Mouse (Mus musculus) heart, postnatal 25 days (tissue): ENCODE measurements around the gene Pglyrp1. TPM values are rescaled to one million over a fixed set of nuclear protein-coding genes. Genes with fewer than 3 reads are reported as not detected.
"Not testable (repeated sequence)": the region's sequence is repeated elsewhere in the genome, so short reads cannot be mapped to it uniquely, and the experiment has no call there.

ENCODE experiments used
- DNase-seq: peaks from one replicate; pipeline ENCODE4 v3.0.0; 2022; ENCODE audit warnings: low spot score
- intact Hi-C: fragments of 180-260 bp; cut with DNase I; formaldehyde crosslinking; loops from one replicate; pipeline ENCODE4 v1.15.1; 2025
- total RNA-seq, 2 experiments: library from RNA; stranded (reverse); gene quantifications; 2 replicates each; pipeline ENCODE4 v1.2.3; 2021

Pglyrp1 gene
- total RNA-seq: 1 to 10 TPM; 1.2 to 1.7 TPM

DNA sequence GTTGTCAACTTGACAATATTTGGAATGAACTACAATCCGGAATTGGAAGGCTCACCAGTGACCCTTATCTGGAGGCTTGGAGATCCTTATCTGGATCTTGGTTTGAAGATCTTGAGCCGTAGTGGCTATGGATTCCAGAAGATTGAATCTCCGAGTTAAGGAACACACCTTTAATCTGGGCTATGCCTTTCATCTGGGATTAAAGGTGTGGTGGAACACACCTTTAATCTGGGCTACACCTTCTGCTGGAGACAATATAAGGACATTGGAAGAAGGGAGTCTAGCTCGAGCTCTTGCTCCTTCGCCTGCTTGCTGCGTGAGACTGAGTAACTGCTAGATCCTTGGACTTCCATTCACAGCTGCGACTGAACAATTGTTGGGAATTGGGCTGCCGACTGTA is at the start of gene Pglyrp1:
Pglyrp1 (plus strand) TSS at position 301 of the 400 bp plus-strand sequence.
- intact Hi-C loops, DNase-seq: not testable (repeated sequence)

DNA sequence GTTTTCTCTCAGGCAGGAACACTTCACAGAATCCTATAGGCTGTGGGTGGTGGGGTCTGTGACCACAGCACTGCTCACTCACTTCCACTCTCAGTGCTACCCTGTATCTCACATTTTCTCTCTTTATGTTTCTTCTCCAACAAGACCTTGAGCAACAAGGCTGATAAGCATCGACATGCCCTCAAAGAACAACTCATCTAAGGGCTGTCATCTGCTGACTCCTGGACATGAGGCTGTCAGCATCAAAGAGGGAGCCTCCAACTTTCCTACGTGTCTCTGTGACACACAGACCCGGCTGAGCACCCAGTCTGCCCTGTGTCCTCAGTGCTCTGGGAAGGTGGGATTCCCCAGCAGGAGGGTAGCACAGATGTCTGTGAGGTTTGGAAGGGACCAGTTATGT is 49.6 kb upstream of the Pglyrp1 start, which contains the start of gene Psg17:
Psg17 (minus strand) TSS at position 101 of the 400 bp plus-strand sequence.
- intact Hi-C loops: no loop called here
- no peak for DNase-seq

DNA sequence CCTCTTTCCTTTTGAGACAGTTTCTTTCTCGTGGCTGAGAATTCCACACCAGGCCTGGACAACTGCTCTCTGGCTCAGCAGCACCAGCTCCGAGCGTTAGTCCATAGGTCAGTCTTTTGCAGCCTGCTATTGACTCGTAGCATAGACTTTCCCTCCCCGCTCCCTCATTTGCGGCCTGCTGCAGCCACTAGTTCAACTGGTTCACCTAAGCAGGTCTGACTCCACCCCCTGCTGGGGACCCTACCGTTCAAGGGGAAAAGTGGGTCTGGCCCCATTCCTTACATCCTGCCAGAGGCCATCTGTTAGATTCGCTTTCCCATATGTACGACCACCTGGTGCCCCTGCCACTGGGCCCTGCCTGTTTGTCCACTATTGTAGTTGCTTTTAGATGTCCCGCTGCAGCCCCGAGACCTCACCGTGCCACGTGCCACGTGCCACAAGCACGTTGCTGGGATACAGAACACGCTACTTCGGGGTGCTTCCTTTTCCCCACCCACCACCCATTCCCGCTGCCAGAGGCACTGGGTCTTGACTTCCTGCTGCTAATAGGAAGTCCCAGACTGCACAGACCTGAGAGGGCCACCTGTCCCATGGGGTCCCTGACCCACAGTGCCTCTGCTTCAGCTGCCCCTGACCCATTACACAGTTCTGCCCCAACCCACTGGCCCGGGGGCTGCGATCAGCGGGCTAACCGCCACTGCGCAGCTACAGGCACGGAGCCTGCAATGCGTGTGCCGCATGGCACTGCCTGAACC is 43.2 kb upstream of the Pglyrp1 start:
- no peak for DNase-seq
- intact Hi-C loops: loop anchor here (5.0 kb wide), 1 partner anchor 76 kb away; no protein-coding TSS in a partner anchor

DNA sequence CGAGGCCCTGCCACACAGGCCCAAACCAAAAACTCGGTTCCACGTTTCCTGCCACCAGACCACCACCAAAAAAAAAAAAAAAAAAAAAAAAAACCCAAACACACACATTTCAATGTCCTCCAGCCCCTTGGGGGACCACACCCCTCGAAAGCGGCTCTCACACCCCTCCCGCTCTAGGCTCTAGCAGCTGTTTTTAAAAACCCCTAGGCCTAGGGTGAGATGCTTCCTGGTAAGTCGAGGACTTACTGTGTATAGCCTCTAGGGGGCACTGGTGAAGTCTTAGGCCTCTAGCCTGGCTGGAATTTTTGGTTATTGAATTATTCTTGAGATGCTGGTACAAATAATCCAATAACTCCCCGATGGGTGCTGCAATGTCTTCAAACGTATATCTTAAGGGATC is 42.5 kb upstream of the Pglyrp1 start:
- intact Hi-C loops: loop anchor here (5.0 kb wide), 1 partner anchor 76 kb away; no protein-coding TSS in a partner anchor
- no peak for DNase-seq

DNA sequence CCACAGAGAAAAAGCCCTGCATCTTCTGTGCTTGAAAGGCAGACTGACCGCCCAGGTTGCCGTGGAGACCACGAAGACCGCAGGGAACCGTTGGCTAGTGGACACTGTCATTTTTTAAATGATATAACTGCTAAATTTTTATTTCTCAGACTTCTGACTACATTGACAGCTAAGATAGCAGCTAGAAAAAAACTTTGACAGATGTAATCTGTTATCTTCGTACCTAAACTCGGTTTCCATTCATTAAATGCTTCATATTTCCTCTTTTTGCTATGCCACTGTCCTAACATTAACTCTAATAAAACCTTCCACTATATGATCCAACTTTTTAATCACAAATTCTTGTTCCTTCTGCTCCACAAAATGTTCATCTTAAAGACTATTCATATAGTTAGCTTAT is 41.6 kb upstream of the Pglyrp1 start:
- DNase-seq: no peak
- intact Hi-C loops: loop anchor here (5.0 kb wide), 1 partner anchor 77 kb away; no protein-coding TSS in a partner anchor

GRCm38 (mm10) chr7:18832298-18832697 is 38.8 kb upstream of the Pglyrp1 start:
- no peak for DNase-seq
- intact Hi-C loops: loop anchor here (2.0 kb wide), 1 partner anchor 41 kb away; no protein-coding TSS in a partner anchor

DNA sequence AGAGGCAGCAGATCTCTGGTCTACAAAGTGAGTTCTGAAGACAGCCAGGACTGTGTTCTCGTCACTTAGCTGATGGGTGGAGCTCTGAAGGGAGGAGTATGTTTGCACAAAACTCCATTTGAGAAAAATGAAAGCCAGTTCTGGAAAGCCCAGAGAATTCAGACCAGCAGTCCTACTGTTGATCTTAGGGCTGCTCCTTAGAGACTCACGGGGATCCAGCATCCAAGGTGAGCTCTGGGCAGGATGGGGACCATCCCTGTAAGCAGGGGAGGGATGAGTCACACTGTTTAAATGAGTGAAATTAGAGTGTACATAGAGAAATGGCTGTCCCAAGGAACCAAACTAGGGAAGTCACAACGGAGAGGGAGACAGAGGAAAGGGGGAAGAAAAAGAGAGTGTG is 31.3 kb upstream of the Pglyrp1 start, which contains the start of gene Mill2:
Mill2 (plus strand) TSS at position 102 of the 400 bp plus-strand sequence.
- intact Hi-C loops: no loop called here
- no peak for DNase-seq

GRCm38 (mm10) chr7:18840386-18841173 is 30.6 kb upstream of the Pglyrp1 start:
- DNase-seq: peak; percentile 63
- intact Hi-C loops: no loop called here

DNA sequence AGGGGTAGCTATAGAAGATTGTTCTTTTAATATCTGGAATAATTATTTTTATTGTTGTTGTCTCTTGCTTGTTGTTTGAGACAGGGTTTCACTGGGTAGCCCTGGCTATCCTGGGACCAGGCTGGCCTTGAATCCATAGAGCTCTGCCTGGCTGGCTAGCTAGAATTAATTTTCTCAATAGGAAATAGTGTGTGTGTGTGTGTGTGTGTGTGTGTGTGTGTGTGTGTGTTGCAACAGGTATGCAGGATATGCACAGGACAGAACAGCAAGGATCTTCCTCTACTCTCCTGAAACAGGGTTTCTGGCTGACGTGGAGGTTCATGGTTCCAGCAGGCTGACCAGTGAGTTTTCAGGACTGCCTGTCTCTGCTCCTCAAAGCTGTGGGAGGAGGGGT is 30.0 kb upstream of the Pglyrp1 start:
- intact Hi-C loops: no loop called here
- DNase-seq: no peak

DNA sequence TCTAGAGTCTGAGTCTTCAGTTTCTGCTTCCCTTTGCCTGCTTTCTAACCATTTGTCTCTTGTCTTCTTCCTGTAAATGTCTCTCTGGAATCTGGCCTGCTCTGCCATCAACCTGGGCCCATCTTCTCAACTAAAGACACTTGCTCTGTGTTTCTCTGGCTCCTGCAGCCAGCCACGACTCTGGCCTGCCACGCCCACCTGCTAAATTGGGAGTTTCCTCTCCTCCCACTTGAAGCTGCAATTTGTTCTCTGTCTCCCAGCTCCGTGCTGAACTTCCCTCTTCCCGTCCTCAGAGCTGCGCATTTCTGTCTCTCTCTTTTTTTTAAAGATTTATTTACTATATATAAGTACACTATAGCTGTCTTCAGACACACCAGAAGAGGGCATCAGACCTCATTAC is 26.3 kb upstream of the Pglyrp1 start:
- DNase-seq: no peak
- intact Hi-C loops: no loop called here

- intact Hi-C loops: no loop called here
- DNase-seq: no peak
Observed at GRCm38 (mm10) chr7:18848395-18848794, 22.7 kb upstream of the Pglyrp1 start.

GRCm38 (mm10) chr7:18858310-18858916 is 12.7 kb upstream of the Pglyrp1 start:
- intact Hi-C loops: no loop called here
- no peak for DNase-seq

DNA sequence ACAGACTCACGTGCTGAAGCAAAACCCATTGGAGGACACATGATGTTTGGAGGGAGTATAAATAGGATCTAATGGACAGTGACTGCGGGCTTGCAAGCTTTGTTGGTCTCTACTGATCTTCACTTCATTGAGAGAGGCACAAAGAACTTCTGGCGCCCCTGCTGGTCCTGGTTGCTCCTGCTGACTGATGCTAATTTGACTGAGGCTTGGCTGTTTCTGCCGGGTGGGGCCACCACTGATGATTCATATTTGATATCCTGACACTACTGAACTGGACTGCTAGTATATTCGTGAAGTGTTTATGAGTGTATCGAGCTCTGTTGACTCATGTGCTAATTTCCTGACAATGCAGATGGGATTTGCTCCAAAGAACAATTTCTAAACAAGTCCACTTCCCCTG is 8.3 kb upstream of the Pglyrp1 start:
- no peak for DNase-seq

GRCm38 (mm10) chr7:18868491-18868890 is 2.6 kb upstream of the Pglyrp1 start:
- intact Hi-C loops: no loop called here
- no peak for DNase-seq

More for the DNA sequence above, 8.3 kb upstream of the Pglyrp1 start:
- intact Hi-C loops: no loop called here

DNA sequence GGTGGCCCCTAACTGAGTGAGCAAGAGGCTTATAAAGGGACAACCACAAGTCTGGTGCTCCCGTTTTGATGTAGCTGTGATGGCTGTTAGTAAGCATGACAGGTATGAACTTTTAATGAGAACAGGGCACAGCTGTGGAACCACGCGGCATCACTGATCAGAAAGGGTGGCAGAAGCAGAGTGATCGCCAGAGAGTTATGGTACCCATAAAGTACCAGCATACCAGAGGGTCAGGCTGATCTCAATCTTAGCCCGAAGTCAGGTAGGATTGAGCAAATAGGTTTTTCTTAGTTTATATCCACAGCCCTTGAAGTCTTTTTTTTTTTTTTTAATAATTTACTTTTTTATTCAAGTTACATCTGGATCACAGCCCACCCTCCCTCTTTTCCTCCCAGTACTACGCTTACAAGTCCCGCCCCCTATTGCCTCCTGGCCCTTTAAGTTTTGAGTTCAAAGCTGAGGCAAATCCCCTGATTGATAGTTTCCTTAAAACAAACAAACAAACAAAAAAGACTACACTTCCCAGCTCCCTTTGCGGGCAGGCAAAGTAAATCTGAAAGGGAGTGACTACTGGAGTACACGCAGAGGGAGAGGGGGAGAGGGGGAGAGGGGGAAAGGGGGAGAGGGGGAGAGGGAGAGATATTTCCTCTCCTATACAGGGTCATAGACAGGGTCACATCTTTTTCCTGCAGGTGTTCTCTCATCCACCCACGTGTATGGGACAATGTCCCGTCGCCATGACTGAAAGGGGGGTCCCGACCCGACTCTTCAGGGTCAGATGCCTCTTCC is 1.1 kb downstream of the Pglyrp1 start:
- intact Hi-C loops: loop anchor here (2.0 kb wide), 1 partner anchor 39 kb away; no protein-coding TSS in a partner anchor
- no peak for DNase-seq

DNA sequence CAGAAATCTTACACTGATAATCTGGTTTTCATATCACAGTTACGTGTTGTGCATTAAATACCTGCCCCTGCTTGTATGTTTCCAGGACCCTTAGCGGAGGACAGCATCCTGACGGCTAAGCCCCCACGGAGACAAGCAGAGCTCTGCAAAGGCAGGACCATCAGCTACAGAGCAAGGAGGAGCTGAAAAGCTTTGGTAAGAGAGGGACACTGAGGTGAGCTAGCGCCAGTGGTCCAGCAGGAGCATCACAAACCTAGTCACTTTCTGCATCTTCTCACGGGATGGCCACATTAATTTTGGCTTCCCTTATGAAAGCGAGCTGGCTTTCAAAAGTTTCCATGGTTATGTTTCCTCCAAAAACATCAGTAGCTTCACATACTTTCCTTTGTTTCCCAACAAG is 1.7 kb downstream of the Pglyrp1 start:
- intact Hi-C loops: loop anchor here (1.0 to 2.0 kb wide), 2 partner anchors 40 to 124 kb away; no protein-coding TSS in a partner anchor
- no peak for DNase-seq

GRCm38 (mm10) chr7:18873253-18873652 is 2.1 kb downstream of the Pglyrp1 start:
- DNase-seq: peak; percentile 26
- intact Hi-C loops: loop anchor here (1.0 to 2.0 kb wide), 2 partner anchors 40 to 124 kb away; no protein-coding TSS in a partner anchor

GRCm38 (mm10) chr7:18875372-18875771 is 4.2 kb downstream of the Pglyrp1 start:
- DNase-seq: no peak
- intact Hi-C loops: no loop called here

DNA sequence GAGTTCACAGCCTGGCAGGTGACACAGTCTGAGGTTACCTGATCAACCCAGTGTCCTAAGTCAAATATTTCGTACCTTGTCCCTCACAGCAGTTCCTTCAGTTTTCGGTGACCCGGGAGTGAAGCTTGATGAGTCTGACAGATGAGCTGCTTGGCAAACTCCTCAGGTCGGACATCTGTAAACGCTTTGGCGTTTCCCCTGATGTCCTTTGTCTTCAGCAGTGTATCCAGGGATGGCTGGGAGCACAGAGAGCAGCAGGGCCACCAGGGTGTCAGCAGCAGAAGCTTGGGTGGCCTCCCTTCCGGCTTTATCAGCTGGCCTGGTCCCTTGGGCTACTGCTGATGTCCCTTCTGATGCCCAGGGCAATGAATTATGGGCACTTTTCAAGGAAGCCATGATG is 7.6 kb downstream of the Pglyrp1 start:
- no peak for DNase-seq
- intact Hi-C loops: no loop called here
